Mouse (Mus musculus) brown adipose tissue, adult 24 weeks (tissue): ENCODE data around the gene Tmed1. TPM values are rescaled to one million over a fixed set of nuclear protein-coding genes. Genes with fewer than 3 reads are reported as not detected.
A peak's percentile ranks its signal among the peaks of the same experiment; 100 is the strongest.
"Not testable (repeated sequence)": the region's sequence is repeated elsewhere in the genome, so short reads cannot be mapped to it uniquely, and the experiment has no call there.

Experiments used
- H3K27ac ChIP-seq: fragments of 200-500 bp; replicated peaks from 2 replicates; pipeline ENCODE4 v1.5.1; 2012; ENCODE audit warnings: low read depth, mild to moderate bottlenecking, low read length
- H3K4me1 ChIP-seq: fragments of 200-500 bp; 2 replicates; pipeline ENCODE4 v1.6.1; 2012; ENCODE audit warnings: low read length, mixed read lengths; ENCODE audit not compliant: control insufficient read depth, insufficient read depth, insufficient read length
- H3K4me3 ChIP-seq: fragments of 200-500 bp; 2 replicates; pipeline ENCODE4 v1.5.1; 2012; ENCODE audit warnings: low read depth, mild to moderate bottlenecking, low read length, moderate library complexity; ENCODE audit not compliant: insufficient read depth
- polyA plus RNA-seq: library from polyadenylated mRNA; stranded (reverse); fragments of >200 nt; gene quantifications from 2 replicates; pipeline ENCODE4 v1.2.4, GENCODE M21; 2012; ENCODE audit not compliant: missing spikeins, insufficient read depth, insufficient read length

Gene Tmed1
- polyA plus RNA-seq, 1 experiment, result 19.3 TPM

- H3K4me1 ChIP-seq, result peaks cover 4% of the 10 kb centered on the region; the same call in 1 of the 2 replicates
- no peak overlapping the region for H3K4me3 ChIP-seq
- H3K27ac ChIP-seq, result no peak overlapping the region
Observed at GRCm38 (mm10) chr9:21507753-21508430, 2.2 kb downstream of the Tmed1 start.

GRCm38 (mm10) chr9:21505767-21506166 is 4.3 kb downstream of the Tmed1 start:
- no peak overlapping the region for H3K4me3 ChIP-seq
- H3K4me1 ChIP-seq, result peaks cover 4% of the 10 kb centered on the region; the same call in 1 of the 2 replicates
- H3K27ac ChIP-seq, result no peak overlapping the region

GRCm38 (mm10) chr9:21503352-21503751 is 6.7 kb downstream of the Tmed1 start:
- Histone ChIP-seq H3K4me1 (no peaks in the 10 kb centered on the region), H3K4me3 (no peak overlapping the region), H3K27ac (no peak overlapping the region)

- peaks cover 8% of the 10 kb centered on the region for H3K4me1 ChIP-seq
- H3K4me3 ChIP-seq, result no peak overlapping the region
- no peak overlapping the region for H3K27ac ChIP-seq
Observed at GRCm38 (mm10) chr9:21498284-21498902, 11.7 kb downstream of the Tmed1 start.

- peaks cover 8% of the 10 kb centered on the region for H3K4me1 ChIP-seq
- no peak overlapping the region for H3K4me3 ChIP-seq
- no peak overlapping the region for H3K27ac ChIP-seq
Observed at GRCm38 (mm10) chr9:21497664-21498063, 12.4 kb downstream of the Tmed1 start.

GRCm38 (mm10) chr9:21497050-21497542 is 13.0 kb downstream of the Tmed1 start:
- peak overlapping the region; percentile 68 for H3K27ac ChIP-seq
- H3K4me1 ChIP-seq, result peaks cover 8% of the 10 kb centered on the region
- H3K4me3 ChIP-seq, result no peak overlapping the region

- Histone ChIP-seq H3K27ac (peak overlapping the region; percentile 68), H3K4me1 (peaks cover 8% of the 10 kb centered on the region), H3K4me3 (peak overlapping the region; percentile 25; the same call in 1 of the 2 replicates)
Observed at GRCm38 (mm10) chr9:21496308-21497049, 13.6 kb downstream of the Tmed1 start.

GRCm38 (mm10) chr9:21494726-21495125 is 15.3 kb downstream of the Tmed1 start:
- Histone ChIP-seq H3K4me1 (peaks cover 8% of the 10 kb centered on the region), H3K27ac (no peak overlapping the region), H3K4me3 (no peak overlapping the region)

- H3K4me3 ChIP-seq, result no peak overlapping the region
- peaks cover 8% of the 10 kb centered on the region for H3K4me1 ChIP-seq
- no peak overlapping the region for H3K27ac ChIP-seq
Observed at GRCm38 (mm10) chr9:21493907-21494306, 16.1 kb downstream of the Tmed1 start.

GRCm38 (mm10) chr9:21490696-21491095 is 19.4 kb downstream of the Tmed1 start:
- H3K27ac ChIP-seq, result no peak overlapping the region
- H3K4me3 ChIP-seq, result no peak overlapping the region
- H3K4me1 ChIP-seq, result no peaks in the 10 kb centered on the region

GRCm38 (mm10) chr9:21488246-21488645 is 21.8 kb downstream of the Tmed1 start:
- not testable (repeated sequence) for H3K4me1 ChIP-seq, H3K27ac ChIP-seq, H3K4me3 ChIP-seq

GRCm38 (mm10) chr9:21484065-21484464 is 26.0 kb downstream of the Tmed1 start:
- Histone ChIP-seq H3K4me1 (no peaks in the 10 kb centered on the region), H3K4me3 (no peak overlapping the region), H3K27ac (no peak overlapping the region)

- Histone ChIP-seq H3K27ac (no peak overlapping the region), H3K4me1 (no peaks in the 10 kb centered on the region), H3K4me3 (no peak overlapping the region)
Observed at GRCm38 (mm10) chr9:21477707-21478106, 32.3 kb downstream of the Tmed1 start.

- no peak overlapping the region for H3K27ac ChIP-seq
- H3K4me3 ChIP-seq, result no peak overlapping the region
- no peaks in the 10 kb centered on the region for H3K4me1 ChIP-seq
Observed at GRCm38 (mm10) chr9:21472913-21473312, 37.1 kb downstream of the Tmed1 start.
